ENCODE assay signal across 25 mouse cellular contexts in the genomic region with DNA sequence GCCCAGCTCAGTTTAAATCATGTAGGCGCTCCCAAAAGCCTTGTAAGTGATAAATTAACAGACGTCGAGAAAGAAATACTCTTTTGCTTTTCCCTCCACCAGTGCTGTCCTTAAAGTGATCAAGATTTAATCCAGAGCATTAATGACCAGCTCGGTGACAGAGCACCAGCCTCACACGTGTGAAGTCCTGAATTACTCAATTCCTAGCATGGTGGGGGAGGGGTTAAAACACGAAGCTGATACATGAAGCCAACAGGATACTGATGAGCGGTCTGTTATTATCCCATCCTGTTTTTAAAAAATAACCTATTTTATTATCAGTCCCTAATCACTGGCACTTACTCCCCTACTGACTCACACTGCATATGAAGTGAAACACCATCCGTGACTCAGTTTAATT.
DNase-seq lines count a peak whose midpoint lies in the region; ATAC-seq lines count a peak whose summit lies in the region.
"Had no signal": no experiment of that assay in that cellular context is flagged by ENCODE, and none has a peak within 500 bp of the region (broad histone marks: within the 10 kb centered on the region; RNA-seq: fewer than 3 reads in every experiment).

No protein-coding gene starts in this region.

- H3K27me3 ChIP-seq in kidney, embryonic 14.5 days (ENCODE audit: control insufficient read depth, insufficient read depth, low read length) = no peaks in the 10 kb centered on the region
- no peaks in the 10 kb centered on the region for H3K27me3 ChIP-seq in midbrain, embryonic 11.5 days (ENCODE audit: control insufficient read depth, insufficient read depth, low read length)
- H3K27me3 ChIP-seq in midbrain, embryonic 15.5 days (replicated peaks) = no peaks in the 10 kb centered on the region
- no peaks in the 10 kb centered on the region for H3K27me3 ChIP-seq in neural tube, embryonic 15.5 days (replicated peaks)
- H3K27me3 ChIP-seq: embryonic facial prominence, embryonic 15.5 days; heart, embryonic 12.5 days; heart, embryonic 15.5 days had no signal

- WGBS in kidney, embryonic 14.5 days = 41% methylated on average over 8 of the region's 8 CpGs
- 83% methylated on average over 8 of the region's 8 CpGs for WGBS in midbrain, embryonic 11.5 days
- WGBS in midbrain, embryonic 15.5 days = 79% methylated on average over 8 of the region's 8 CpGs
- 42% methylated on average over 8 of the region's 8 CpGs for WGBS in neural tube, embryonic 15.5 days

- no peaks in the 10 kb centered on the region for H3K36me3 ChIP-seq in kidney, embryonic 14.5 days (ENCODE audit: control insufficient read depth, insufficient read depth, low read length)
- no peaks in the 10 kb centered on the region for H3K36me3 ChIP-seq in midbrain, embryonic 11.5 days (ENCODE audit: control insufficient read depth, insufficient read depth, low read length)
- H3K36me3 ChIP-seq in midbrain, embryonic 15.5 days (replicated peaks) = no peaks in the 10 kb centered on the region
- no peaks in the 10 kb centered on the region for H3K36me3 ChIP-seq in neural tube, embryonic 15.5 days
- H3K36me3 ChIP-seq: embryonic facial prominence, embryonic 12.5 days; embryonic facial prominence, embryonic 15.5 days; heart, embryonic 12.5 days; heart, embryonic 15.5 days had no signal

- no peak overlapping the region for H3K4me3 ChIP-seq in kidney, embryonic 14.5 days (ENCODE audit: low read length)
- H3K4me3 ChIP-seq in midbrain, embryonic 11.5 days (ENCODE audit: low read depth, low read length) = no peak overlapping the region
- H3K4me3 ChIP-seq in midbrain, embryonic 15.5 days = no peak overlapping the region
- no peak overlapping the region for H3K4me3 ChIP-seq in neural tube, embryonic 15.5 days (replicated peaks)
- H3K4me3 ChIP-seq: embryonic facial prominence, embryonic 12.5 days; embryonic facial prominence, embryonic 15.5 days; gastrocnemius, adult 2 months; heart, embryonic 12.5 days; heart, embryonic 15.5 days had no signal

- DNase-seq in kidney, postnatal 4 days = no peak
- DNase-seq in midbrain, embryonic 11.5 days (ENCODE audit: low spot score, missing footprints) = peak; percentile 33
- no peak for DNase-seq in spleen, postnatal 10 days (ENCODE audit: low spot score in 2 of 2)
- DNase-seq: adrenal gland, adult 2 months; adrenal gland, postnatal 14 days; cerebellum, adult 11 months; cerebellum, adult 2 months; cerebellum, adult 9-11 months; cerebellum, postnatal 25 days; forebrain, postnatal 0 days; gastrocnemius, adult 2 months; gastrocnemius, postnatal 14 days; heart, adult 11 months; heart, postnatal 10 days; heart, postnatal 36 days had no signal

- H3K27ac ChIP-seq in kidney, embryonic 14.5 days (ENCODE audit: low read depth, low read length) = no peak overlapping the region
- no peak overlapping the region for H3K27ac ChIP-seq in midbrain, embryonic 11.5 days (ENCODE audit: low read depth, low read length)
- no peak overlapping the region for H3K27ac ChIP-seq in midbrain, embryonic 15.5 days
- no peak overlapping the region for H3K27ac ChIP-seq in neural tube, embryonic 15.5 days (replicated peaks)
- H3K27ac ChIP-seq: embryonic facial prominence, embryonic 12.5 days; embryonic facial prominence, embryonic 15.5 days; gastrocnemius, adult 2 months; heart, embryonic 15.5 days had no signal

- peak; percentile 9; the same call in 1 of the 2 replicates for ATAC-seq in kidney, embryonic 14.5 days (ENCODE audit: low FRiP score, low TSS enrichment)
- no peak for ATAC-seq in midbrain, embryonic 11.5 days (ENCODE audit: low FRiP score)
- no peak for ATAC-seq in midbrain, embryonic 15.5 days (replicated peaks)
- ATAC-seq in neural tube, embryonic 15.5 days (ENCODE audit: low FRiP score) = peak; percentile 53
- ATAC-seq: CD4-positive, CD25-positive, alpha-beta regulatory T cell, adult 4 months; forebrain, embryonic 14.5 days; forebrain, postnatal 0 days; hindbrain, embryonic 16.5 days had no signal

- H3K9me3 ChIP-seq in kidney, embryonic 14.5 days (ENCODE audit: control insufficient read depth, low read length) = no peaks in the 10 kb centered on the region
- no peaks in the 10 kb centered on the region for H3K9me3 ChIP-seq in midbrain, embryonic 11.5 days (ENCODE audit: control insufficient read depth, low read length)
- no peaks in the 10 kb centered on the region for H3K9me3 ChIP-seq in midbrain, embryonic 15.5 days
- H3K9me3 ChIP-seq in neural tube, embryonic 15.5 days (replicated peaks) = no peaks in the 10 kb centered on the region
- H3K9me3 ChIP-seq: embryonic facial prominence, embryonic 12.5 days; embryonic facial prominence, embryonic 15.5 days; heart, embryonic 12.5 days; heart, embryonic 15.5 days had no signal

- H3K4me2 ChIP-seq in kidney, embryonic 14.5 days (replicated peaks; ENCODE audit: low read depth, low read length) = no peak overlapping the region
- H3K4me2 ChIP-seq in midbrain, embryonic 11.5 days = no peak overlapping the region
- H3K4me2 ChIP-seq in midbrain, embryonic 15.5 days = no peak overlapping the region
- H3K4me2 ChIP-seq in neural tube, embryonic 15.5 days = no peak overlapping the region
- H3K4me2 ChIP-seq: embryonic facial prominence, embryonic 12.5 days; embryonic facial prominence, embryonic 15.5 days; heart, embryonic 12.5 days; heart, embryonic 15.5 days had no signal

- peaks cover 2% of the 10 kb centered on the region; the same call in 1 of the 2 replicates for H3K4me1 ChIP-seq in kidney, embryonic 14.5 days (ENCODE audit: control insufficient read depth, insufficient read depth, low read length)
- peaks cover 3% of the 10 kb centered on the region; the same call in 1 of the 2 replicates for H3K4me1 ChIP-seq in midbrain, embryonic 11.5 days (ENCODE audit: control insufficient read depth, insufficient read depth, low read length)
- 0 out of 2 replicates have a peak, but pooled peaks cover 7% of the 10 kb centered on the region for H3K4me1 ChIP-seq in midbrain, embryonic 15.5 days
- no peaks in the 10 kb centered on the region for H3K4me1 ChIP-seq in neural tube, embryonic 15.5 days
- H3K4me1 ChIP-seq: embryonic facial prominence, embryonic 12.5 days; embryonic facial prominence, embryonic 15.5 days; heart, embryonic 12.5 days; heart, embryonic 15.5 days had no signal

- H3K9ac ChIP-seq in kidney, embryonic 14.5 days (ENCODE audit: low read depth, low read length) = no peak overlapping the region
- no peak overlapping the region for H3K9ac ChIP-seq in midbrain, embryonic 11.5 days (ENCODE audit: low read length)
- no peak overlapping the region for H3K9ac ChIP-seq in midbrain, embryonic 15.5 days
- H3K9ac ChIP-seq in neural tube, embryonic 15.5 days (replicated peaks) = no peak overlapping the region
- H3K9ac ChIP-seq: embryonic facial prominence, embryonic 12.5 days; embryonic facial prominence, embryonic 15.5 days; forebrain, postnatal 0 days; heart, embryonic 12.5 days; heart, embryonic 15.5 days had no signal

Comparison
In these comparisons a context has a peak if more than half of its experiments do, and no peak if none do; other contexts are left out.
1. ATAC-seq: peak in kidney, embryonic 14.5 days (single experiment) and neural tube, embryonic 15.5 days (single experiment); none in midbrain, embryonic 11.5 days (single experiment) and midbrain, embryonic 15.5 days (single experiment).